In the genomic region with DNA sequence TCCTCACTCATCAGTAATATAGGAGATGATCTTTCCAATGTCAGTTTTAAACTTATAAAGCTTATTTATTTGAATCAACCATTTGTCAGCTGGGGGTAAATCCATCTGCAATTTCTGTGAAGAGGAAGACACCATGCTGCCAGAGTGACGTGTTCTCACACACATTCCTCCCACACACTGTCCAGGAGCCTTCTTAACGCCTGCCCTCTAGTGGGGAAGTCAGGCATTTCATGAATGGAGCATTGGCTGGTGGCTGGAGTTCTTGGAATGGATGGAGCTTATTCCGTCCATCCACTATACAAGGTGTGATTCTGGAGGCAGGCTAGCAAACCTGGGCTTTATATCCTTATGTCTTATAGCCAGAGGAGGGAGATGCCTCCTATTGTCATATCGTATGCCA, we compare ENCODE assay signal across 8 mouse cellular contexts. TPM values are rescaled to one million over a fixed set of nuclear protein-coding genes. Genes with fewer than 3 reads are reported as not detected.
DNase-seq lines count a peak whose midpoint lies in the region; ATAC-seq and TF ChIP-seq lines count a peak whose summit lies in the region.

No protein-coding gene starts in this region.

- peak; percentile 72; the same call in 1 of the 2 replicates for ATAC-seq in common myeloid progenitor, adult 5-6 weeks (replicated peaks; ENCODE audit: low read depth, poor library complexity, severe bottlenecking)
- no peak; the same call in 1 of the 2 replicates for ATAC-seq in lung, embryonic 14.5 days (ENCODE audit: insufficient read depth)

- no peak overlapping the region for H3K4me2 ChIP-seq in lung, embryonic 14.5 days

- peaks cover 70% of the 10 kb centered on the region for H3K36me3 ChIP-seq in lung, embryonic 14.5 days (ENCODE audit: insufficient read depth)

- no peaks in the 10 kb centered on the region for H3K4me1 ChIP-seq in lung, embryonic 14.5 days (ENCODE audit: insufficient read depth)

- H3K27ac ChIP-seq in lung, embryonic 14.5 days (ENCODE audit: low read depth), result no peak overlapping the region

- no peaks in the 10 kb centered on the region for H3K27me3 ChIP-seq in lung, embryonic 14.5 days (ENCODE audit: insufficient read depth, low read length)

- no peak overlapping the region for H3K9ac ChIP-seq in lung, embryonic 14.5 days

- no peaks in the 10 kb centered on the region for H3K9me3 ChIP-seq in lung, embryonic 14.5 days (ENCODE audit: low read depth, low read length)

- TF ChIP-seq CTCF in lung, embryonic 14.5 days (IDR thresholded peaks at IDR 0.05; ENCODE audit: low read depth), result peak; percentile 93

- 34% methylated on average over 4 of the region's 4 CpGs for WGBS in large intestine, adult 2 months
- 35% methylated on average over 4 of the region's 4 CpGs for whole genome bisulfite sequencing in lung, embryonic 14.5 days

- H3K4me3 ChIP-seq in lung, embryonic 14.5 days (ENCODE audit: low read depth, low read length), result no peak overlapping the region

- DNase-seq in ES-CJ7 (ENCODE audit: low read depth, low spot score), result peak; percentile 75
- DNase-seq in adrenal gland, adult (ENCODE audit: inconsistent age in 2 of 2, low spot score in 1 of 2), result peak; percentile 76 to 94
- peak; percentile 48 for DNase-seq in gastrocnemius, postnatal 25 days
- peak; percentile 37 for DNase-seq in large intestine, adult 2 months (ENCODE audit: low read depth, low spot score)
- peak; percentile 86 for DNase-seq in lung, embryonic 14.5 days
- peak; percentile 70 for DNase-seq in retina, postnatal 7 days (ENCODE audit: low read depth, low spot score)
- DNase-seq in yolk sac, embryonic 10.5 days (ENCODE audit: low spot score), result peak; percentile 60

RNA-seq across cellular contexts. Expression of a gene that starts 37.0 kb away (rescaled TPM):
- total RNA-seq in common myeloid progenitor, adult 5-6 weeks (2017), result 20.5 and 22.8 TPM in 2 replicates
- total RNA-seq in gastrocnemius, postnatal 25 days (2021), result 10 to 100 TPM; 22.2 to 28.3 TPM
- 9.2 and 15.1 TPM in 2 replicates for polyA plus RNA-seq in large intestine, adult 2 months (2012; rRNA removed)
- polyA plus RNA-seq in lung, embryonic 14.5 days (2014; fragmentation: Nextera tagmentation; extraction: Ambion mirVana), result 27.8 and 28.2 TPM in 2 replicates
